Comparison of ENCODE assay signal across 27 mouse cellular contexts in the genomic region with DNA sequence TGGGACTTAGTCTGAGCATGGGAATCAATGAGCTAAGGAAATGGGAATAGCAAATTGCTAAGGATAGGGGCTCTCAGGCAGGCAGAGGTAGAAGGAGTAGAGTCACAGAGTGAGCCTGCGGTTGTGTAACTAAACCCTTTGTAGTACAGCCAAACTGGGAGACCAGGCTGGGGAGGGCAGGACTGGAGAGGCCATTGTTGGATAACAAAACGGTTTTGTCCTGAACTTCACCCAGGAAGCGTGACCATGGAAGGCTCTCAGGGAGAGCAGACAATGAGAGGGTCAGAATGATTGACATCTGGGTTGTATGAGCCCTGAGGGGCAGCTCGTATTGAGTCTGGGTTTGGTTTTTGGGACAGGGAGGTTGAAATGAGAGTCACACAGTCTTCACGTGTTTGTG. TPM values are rescaled to one million over a fixed set of nuclear protein-coding genes. Genes with fewer than 3 reads are reported as not detected.
DNase-seq lines count a peak whose midpoint lies in the region; ATAC-seq lines count a peak whose summit lies in the region.
"Had no signal": no experiment of that assay in that cellular context is flagged by ENCODE, and none has a peak within 500 bp of the region (broad histone marks: within the 10 kb centered on the region; RNA-seq: fewer than 3 reads in every experiment).

No protein-coding gene starts in this region.

- H3K27ac ChIP-seq in heart, embryonic 12.5 days (ENCODE audit: poor library complexity, severe bottlenecking) = no peak overlapping the region
- no peak overlapping the region for H3K27ac ChIP-seq in midbrain, embryonic 11.5 days (ENCODE audit: low read depth, low read length)
- no peak overlapping the region for H3K27ac ChIP-seq in midbrain, embryonic 16.5 days (ENCODE audit: low read length)
- H3K27ac ChIP-seq in liver, embryonic 11.5 days (ENCODE audit: low read depth, low read length) = no peak overlapping the region
- H3K27ac ChIP-seq: hindbrain, embryonic 13.5 days; kidney, embryonic 15.5 days; left cerebral cortex, adult 2 months; limb, embryonic 12.5 days; lung, embryonic 15.5 days; neural tube, embryonic 13.5 days; stomach, postnatal 0 days had no signal

- H3K9me3 ChIP-seq in heart, embryonic 12.5 days (replicated peaks) = no peaks in the 10 kb centered on the region
- H3K9me3 ChIP-seq in midbrain, embryonic 11.5 days (ENCODE audit: control insufficient read depth, low read length) = no peaks in the 10 kb centered on the region
- H3K9me3 ChIP-seq in midbrain, embryonic 16.5 days (replicated peaks; ENCODE audit: control insufficient read depth, low read length, poor library complexity, severe bottlenecking) = no peaks in the 10 kb centered on the region
- no peaks in the 10 kb centered on the region for H3K9me3 ChIP-seq in liver, embryonic 11.5 days (ENCODE audit: control insufficient read depth, low read length)
- H3K9me3 ChIP-seq: hindbrain, embryonic 13.5 days; kidney, embryonic 15.5 days; limb, embryonic 12.5 days; lung, embryonic 15.5 days; neural tube, embryonic 13.5 days had no signal

- no peak for ATAC-seq in heart, embryonic 12.5 days (ENCODE audit: insufficient number of reproducible peaks, low FRiP score)
- ATAC-seq in midbrain, embryonic 11.5 days (ENCODE audit: low FRiP score) = peak; percentile 93
- no peak for ATAC-seq in midbrain, embryonic 16.5 days
- ATAC-seq in liver, embryonic 11.5 days (replicated peaks; ENCODE audit: low FRiP score) = no peak
- ATAC-seq: forebrain, embryonic 14.5 days; Patski had no signal

- WGBS in heart, embryonic 12.5 days = 77% methylated on average over 5 of the region's 5 CpGs
- WGBS in midbrain, embryonic 11.5 days = 24% methylated on average over 5 of the region's 5 CpGs
- 21% methylated on average over 5 of the region's 5 CpGs for WGBS in midbrain, embryonic 16.5 days
- 75% methylated on average over 5 of the region's 5 CpGs for WGBS in liver, embryonic 11.5 days

- no peaks in the 10 kb centered on the region for H3K4me1 ChIP-seq in heart, embryonic 12.5 days (replicated peaks)
- peaks cover 8% of the 10 kb centered on the region for H3K4me1 ChIP-seq in midbrain, embryonic 11.5 days (ENCODE audit: control insufficient read depth, insufficient read depth, low read length)
- no peaks in the 10 kb centered on the region for H3K4me1 ChIP-seq in midbrain, embryonic 16.5 days (ENCODE audit: control insufficient read depth, insufficient read depth, low read length)
- H3K4me1 ChIP-seq in liver, embryonic 11.5 days (replicated peaks; ENCODE audit: control insufficient read depth, insufficient read depth, low read length) = no peaks in the 10 kb centered on the region
- H3K4me1 ChIP-seq: kidney, embryonic 15.5 days; limb, embryonic 12.5 days; lung, embryonic 15.5 days; neural tube, embryonic 13.5 days had no signal

- no peak overlapping the region for H3K4me3 ChIP-seq in heart, embryonic 12.5 days
- H3K4me3 ChIP-seq in midbrain, embryonic 11.5 days (ENCODE audit: low read depth, low read length) = no peak overlapping the region
- H3K4me3 ChIP-seq in midbrain, embryonic 16.5 days (ENCODE audit: low read depth, low read length) = no peak overlapping the region
- H3K4me3 ChIP-seq in liver, embryonic 11.5 days (ENCODE audit: low read depth, low read length) = no peak overlapping the region
- H3K4me3 ChIP-seq: erythroblast, embryonic 14.5 days; hindbrain, embryonic 13.5 days; kidney, embryonic 15.5 days; left cerebral cortex, adult 2 months; limb, embryonic 12.5 days; lung, embryonic 15.5 days; neural tube, embryonic 13.5 days had no signal

- DNase-seq in embryo, embryonic 10 days (ENCODE audit: low spot score) = peak; percentile 43
- no peak for DNase-seq in embryo, embryonic 9.5 days (ENCODE audit: extremely low spot score)
- peak; percentile 46 for DNase-seq in heart, adult 11 months
- DNase-seq in midbrain, embryonic 11.5 days (ENCODE audit: low spot score, missing footprints) = peak; percentile 85
- no peak for DNase-seq in liver, embryonic 11.5 days (ENCODE audit: low spot score)
- DNase-seq: adrenal gland, postnatal 10 days; cerebellum, adult 11 months; cerebellum, adult 9-11 months; heart, postnatal 14 days; kidney, adult 18-20 months; kidney, postnatal 25 days; right cerebral cortex, postnatal 4 days; thymus, adult 18-20 months; thymus, postnatal 25 days had no signal

- no peaks in the 10 kb centered on the region for H3K27me3 ChIP-seq in heart, embryonic 12.5 days (replicated peaks)
- H3K27me3 ChIP-seq in midbrain, embryonic 11.5 days (ENCODE audit: control insufficient read depth, insufficient read depth, low read length) = no peaks in the 10 kb centered on the region
- no peaks in the 10 kb centered on the region for H3K27me3 ChIP-seq in midbrain, embryonic 16.5 days (ENCODE audit: control insufficient read depth, insufficient read depth, low read depth, low read length)
- H3K27me3 ChIP-seq in liver, embryonic 11.5 days (replicated peaks; ENCODE audit: control insufficient read depth, insufficient read depth, low read length) = no peaks in the 10 kb centered on the region
- H3K27me3 ChIP-seq: hindbrain, embryonic 13.5 days; kidney, embryonic 15.5 days; limb, embryonic 12.5 days; lung, embryonic 15.5 days; neural tube, embryonic 13.5 days; Patski had no signal

- H3K9ac ChIP-seq in heart, embryonic 12.5 days = no peak overlapping the region
- H3K9ac ChIP-seq in midbrain, embryonic 11.5 days (ENCODE audit: low read length) = no peak overlapping the region
- no peak overlapping the region for H3K9ac ChIP-seq in midbrain, embryonic 16.5 days (ENCODE audit: low read depth, low read length)
- H3K9ac ChIP-seq in liver, embryonic 11.5 days (ENCODE audit: low read depth, low read length) = no peak overlapping the region
- H3K9ac ChIP-seq: hindbrain, embryonic 13.5 days; kidney, embryonic 15.5 days; limb, embryonic 12.5 days; lung, embryonic 15.5 days; neural tube, embryonic 13.5 days had no signal

- no peak overlapping the region for H3K4me2 ChIP-seq in heart, embryonic 12.5 days
- H3K4me2 ChIP-seq in midbrain, embryonic 11.5 days = no peak overlapping the region
- H3K4me2 ChIP-seq in midbrain, embryonic 16.5 days (ENCODE audit: low read length) = no peak overlapping the region
- H3K4me2 ChIP-seq in liver, embryonic 11.5 days = no peak overlapping the region
- H3K4me2 ChIP-seq: hindbrain, embryonic 13.5 days; kidney, embryonic 15.5 days; limb, embryonic 12.5 days; lung, embryonic 15.5 days; neural tube, embryonic 13.5 days had no signal

- H3K36me3 ChIP-seq in heart, embryonic 12.5 days = no peaks in the 10 kb centered on the region
- no peaks in the 10 kb centered on the region for H3K36me3 ChIP-seq in midbrain, embryonic 11.5 days (ENCODE audit: control insufficient read depth, insufficient read depth, low read length)
- H3K36me3 ChIP-seq in midbrain, embryonic 16.5 days (ENCODE audit: control insufficient read depth, insufficient read depth, low read length) = peaks cover 23% of the 10 kb centered on the region
- H3K36me3 ChIP-seq in liver, embryonic 11.5 days (ENCODE audit: control insufficient read depth, insufficient read depth, low read length) = no peaks in the 10 kb centered on the region
- H3K36me3 ChIP-seq: kidney, embryonic 15.5 days; lung, embryonic 15.5 days had no signal

RNA-seq across cellular contexts. Expression of gene Cnr1, which starts 17.2 kb away (rescaled TPM):
- 0.43 and 0.62 TPM in 2 replicates for polyA plus RNA-seq in heart, embryonic 12.5 days (2016; fragmentation: Nextera tagmentation; extraction: Ambion mirVana)
- 15.9 and 17.5 TPM in 2 replicates for polyA plus RNA-seq in midbrain, embryonic 11.5 days (2014; fragmentation: Nextera tagmentation; extraction: Ambion mirVana)
- 51.7 and 51.9 TPM in 2 replicates for polyA plus RNA-seq in midbrain, embryonic 16.5 days (2015; fragmentation: Nextera tagmentation; extraction: Ambion mirVana)
- 0.57 and 0.62 TPM in 2 replicates for polyA plus RNA-seq in liver, embryonic 11.5 days (2014; fragmentation: Nextera tagmentation; extraction: Ambion mirVana)
- polyA plus RNA-seq: erythroblast, embryonic 14.5 days; liver, adult 2 months; Patski had no signal

Comparison
In these comparisons a context has a peak if more than half of its experiments do, and no peak if none do; other contexts are left out.
1. DNase-seq: peak in embryo, embryonic 10 days (single experiment), heart, adult 11 months (single experiment) and midbrain, embryonic 11.5 days (single experiment); none in embryo, embryonic 9.5 days (single experiment) and liver, embryonic 11.5 days (single experiment).
2. RNA of gene Cnr1, which starts 17.2 kb away (polyA plus RNA-seq): 51.7 to 51.9 TPM in midbrain, embryonic 16.5 days and 15.9 to 17.5 TPM in midbrain, embryonic 11.5 days; 0.57 to 0.62 TPM in liver, embryonic 11.5 days and 0.43 to 0.62 TPM in heart, embryonic 12.5 days; every median in the first group is over 10 times any median in the second.